Mouse (Mus musculus): ENCODE results near the gene Nkg7.

GRCm38 (mm10) chr7:43483236-43483635, 46.4 kb downstream of the Nkg7 start:
- TF ChIP-seq POLR2A (IDR thresholded peaks at IDR 0.05; ENCODE audit: borderline replicate concordance, low read depth, low read length) = no peak
- TF ChIP-seq CTCF (IDR thresholded peaks at IDR 0.05; ENCODE audit: low read depth, low read length) = no peak
